Mouse (Mus musculus) urinary bladder, postnatal 25 days (tissue): ENCODE measurements around the gene 1700029I15Rik.
A peak's percentile ranks its signal among the peaks of the same experiment; 100 is the strongest.
"Not testable (repeated sequence)": the region's sequence is repeated elsewhere in the genome, so short reads cannot be mapped to it uniquely, and the experiment has no call there.

Experiments
- DNase-seq: peaks from one replicate; pipeline ENCODE4 v3.0.0; 2022; ENCODE audit warnings: low spot score

1700029I15Rik gene

DNA sequence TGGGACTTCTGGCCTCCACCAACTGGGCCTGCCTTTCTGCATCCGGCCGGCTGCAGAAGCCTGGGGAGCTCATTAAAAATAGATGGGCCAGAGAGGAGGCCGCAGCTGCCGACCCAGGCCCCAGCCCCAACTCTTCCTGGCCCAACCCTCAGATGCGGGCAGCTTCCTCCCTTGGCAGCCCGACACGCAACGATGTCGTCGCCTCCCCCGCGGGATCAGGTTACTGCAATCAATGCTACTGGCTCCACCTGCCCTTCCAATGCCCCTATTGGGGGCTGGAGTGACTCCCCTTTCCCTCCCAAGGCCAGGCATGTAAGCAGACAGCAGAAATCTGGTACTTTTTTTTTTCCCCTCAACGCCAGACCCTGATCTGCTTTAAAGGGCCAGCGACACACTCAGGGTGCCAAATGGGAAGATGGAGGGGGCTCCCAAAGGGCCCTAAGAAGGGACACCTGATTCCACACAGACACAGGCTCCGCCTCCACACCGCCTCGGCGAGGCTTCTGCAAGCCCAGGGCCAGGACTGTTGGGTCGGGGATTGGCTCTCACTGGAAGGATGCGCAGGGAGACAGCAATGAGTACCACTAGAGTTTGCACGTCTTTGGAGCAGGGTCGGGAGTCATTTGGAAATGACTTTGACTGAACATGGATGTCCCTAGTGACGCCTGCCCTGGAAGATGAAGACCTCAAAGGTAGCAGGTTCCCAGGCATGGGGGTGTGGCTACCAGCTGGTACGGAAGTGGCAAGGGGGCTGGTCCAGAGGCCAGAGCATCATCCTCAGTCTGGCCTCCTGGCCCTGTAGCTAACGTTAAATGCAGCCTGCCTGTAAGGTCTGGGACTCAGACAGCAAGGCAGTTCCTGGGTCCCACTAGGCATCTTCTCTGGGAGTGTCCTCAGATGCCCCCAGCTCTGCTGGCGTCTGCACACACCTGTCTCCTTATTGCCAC, 10.3 kb downstream of the 1700029I15Rik start:
- no peak for DNase-seq

GRCm38 (mm10) chr2:92395535-92395934, 13.2 kb downstream of the 1700029I15Rik start:
- DNase-seq = no peak

- no peak for DNase-seq
Measured at GRCm38 (mm10) chr2:92397436-92397835, 15.1 kb downstream of the 1700029I15Rik start.

DNA sequence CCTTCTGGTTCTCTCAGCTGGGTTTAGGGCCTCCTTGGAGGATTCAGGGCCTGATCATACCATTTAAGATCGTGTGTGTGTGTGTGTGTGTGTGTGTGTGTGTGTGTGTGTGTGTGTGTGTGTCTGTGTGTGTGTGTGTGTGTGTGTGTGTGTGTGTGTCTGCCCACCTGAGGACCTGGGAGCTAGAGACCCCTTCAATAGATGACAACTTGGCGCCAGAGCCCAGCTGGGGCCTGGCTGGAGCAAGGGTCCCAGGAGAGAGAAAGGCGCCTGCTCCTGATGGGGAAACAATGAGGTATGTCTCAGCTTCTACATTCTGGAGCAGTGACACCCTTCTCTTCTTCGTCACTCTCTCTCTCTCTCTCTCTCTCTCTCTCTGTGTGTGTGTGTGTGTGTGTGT, 17.5 kb downstream of the 1700029I15Rik start:
- not testable (repeated sequence) for DNase-seq

DNA sequence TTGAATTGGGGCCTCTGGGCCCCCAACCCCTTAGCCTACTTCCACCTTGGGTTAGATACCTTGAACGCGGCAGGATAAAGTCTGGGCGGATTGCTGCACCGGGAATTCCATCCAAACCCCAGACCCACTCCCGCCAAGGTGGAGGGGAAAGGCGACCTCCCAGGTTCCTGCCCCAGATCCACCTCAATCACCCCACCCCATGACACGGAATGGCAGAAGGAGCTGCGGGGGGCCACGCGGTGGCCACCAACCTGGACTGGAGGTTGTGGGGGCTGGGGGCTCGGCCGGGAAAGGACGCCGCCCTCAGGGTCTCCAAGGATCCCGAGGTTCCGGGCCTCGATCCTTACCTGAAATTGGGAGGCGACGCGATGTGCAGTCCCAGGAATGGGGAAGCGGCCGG, 18.3 kb downstream of the 1700029I15Rik start:
- no peak for DNase-seq

GRCm38 (mm10) chr2:92401091-92401561, 18.8 kb downstream of the 1700029I15Rik start, which contains the start of gene Mapk8ip1:
TSS of gene Mapk8ip1 (minus strand) at chr2:92401263.
- DNase-seq = no peak

- DNase-seq = no peak
Measured at GRCm38 (mm10) chr2:92402591-92403326, 20.4 kb downstream of the 1700029I15Rik start.

- DNase-seq = no peak
Measured at GRCm38 (mm10) chr2:92403776-92404319, 21.5 kb downstream of the 1700029I15Rik start.

- no peak for DNase-seq
Measured at GRCm38 (mm10) chr2:92404737-92405136, 22.4 kb downstream of the 1700029I15Rik start.

GRCm38 (mm10) chr2:92405687-92406086, 23.3 kb downstream of the 1700029I15Rik start:
- no peak for DNase-seq

DNA sequence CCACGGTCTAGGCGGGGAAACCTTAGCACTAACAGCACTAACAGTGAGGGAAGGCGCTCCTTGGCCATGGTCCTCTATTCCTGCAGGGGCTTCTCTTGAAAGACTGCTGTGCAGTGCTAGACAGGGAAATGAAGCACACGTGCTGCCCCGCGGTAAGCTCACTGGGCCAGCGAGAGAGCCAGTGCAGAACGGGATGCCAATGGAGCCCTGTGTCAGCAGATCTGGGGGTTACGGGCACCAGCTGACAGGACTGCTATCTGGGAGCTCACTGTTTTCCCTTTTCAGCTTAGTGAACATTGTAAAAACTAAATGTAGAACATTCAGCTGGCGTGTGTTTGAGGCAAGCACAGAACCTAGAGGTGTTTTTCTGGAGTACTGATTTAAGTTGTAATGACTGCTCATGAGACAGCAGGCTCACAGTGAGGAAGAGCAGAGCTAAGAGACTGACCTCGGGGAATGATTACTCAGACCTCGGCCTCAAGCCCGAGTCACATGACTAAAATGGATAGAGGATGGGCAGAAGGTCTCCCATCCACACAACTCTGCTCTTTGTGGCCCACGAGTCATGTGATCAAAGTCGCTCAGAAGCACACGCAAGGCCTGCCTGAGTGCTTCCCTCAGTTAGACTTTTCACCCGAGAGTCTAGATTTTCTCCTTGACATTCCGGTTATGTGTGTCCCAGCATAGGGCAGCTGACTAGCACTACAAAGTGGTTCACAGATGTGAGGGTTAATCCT, 26.1 kb downstream of the 1700029I15Rik start:
- DNase-seq = no peak

DNA sequence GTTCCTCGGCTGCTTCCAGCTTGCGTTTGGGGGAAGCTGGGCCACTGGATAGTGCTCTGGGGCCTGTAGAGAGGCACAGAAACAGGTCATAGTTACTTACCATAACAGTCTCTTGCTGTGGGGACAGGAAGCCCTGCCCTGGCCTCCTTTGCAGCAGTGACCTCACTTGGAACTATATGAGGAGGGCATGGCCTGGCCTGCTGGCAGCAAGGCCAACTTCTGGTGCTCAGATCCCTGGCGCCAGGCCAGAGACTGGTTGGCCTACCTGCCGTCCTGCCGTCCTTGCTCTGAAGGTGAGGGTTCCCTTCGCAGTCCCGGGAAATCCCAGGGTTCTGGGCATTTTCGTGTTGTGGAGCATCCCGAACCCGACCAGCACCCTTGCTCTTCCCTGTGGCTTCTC, 29.4 kb downstream of the 1700029I15Rik start:
- DNase-seq = no peak

- DNase-seq = no peak
Measured at GRCm38 (mm10) chr2:92421723-92422387, 39.5 kb downstream of the 1700029I15Rik start.

- DNase-seq = no peak
Measured at GRCm38 (mm10) chr2:92422388-92423135, 40.2 kb downstream of the 1700029I15Rik start.

- no peak for DNase-seq
Measured at GRCm38 (mm10) chr2:92423156-92423555, 40.8 kb downstream of the 1700029I15Rik start.

GRCm38 (mm10) chr2:92423702-92424461, 41.5 kb downstream of the 1700029I15Rik start:
- peak; percentile 90 for DNase-seq

GRCm38 (mm10) chr2:92424462-92425308, 42.3 kb downstream of the 1700029I15Rik start:
- DNase-seq = no peak

- no peak for DNase-seq
Measured at GRCm38 (mm10) chr2:92425366-92425765, 43.0 kb downstream of the 1700029I15Rik start.

- no peak for DNase-seq
Measured at GRCm38 (mm10) chr2:92426426-92426825, 44.1 kb downstream of the 1700029I15Rik start.
